Mouse (Mus musculus) liver, embryonic 16.5 days (tissue): ENCODE measurements around the gene Trp73. TPM values are rescaled to one million over a fixed set of nuclear protein-coding genes. Genes with fewer than 3 reads are reported as not detected.

Experiments used
- ATAC-seq: fragments of 200-750 bp; cut with Nextera tagmentation; 2 replicates; pipeline ENCODE4 v1.8.0; 2017; ENCODE audit warnings: low read depth, mild to moderate bottlenecking, moderate number of reproducible peaks, moderate library complexity
- H3K27ac ChIP-seq: fragments of 300-500 bp; sonication (generic); 2 replicates; pipeline ENCODE4 v1.5.1; 2014; ENCODE audit warnings: mild to moderate bottlenecking, low read length
- H3K27me3 ChIP-seq: fragments of 300-500 bp; sonication (generic); 2 replicates; pipeline ENCODE4 v1.6.1; 2014; ENCODE audit warnings: low read depth, low read length, mixed read lengths; ENCODE audit not compliant: control insufficient read depth, insufficient read depth
- H3K36me3 ChIP-seq: fragments of 300-500 bp; sonication (generic); 2 replicates; pipeline ENCODE4 v1.6.1; 2014; ENCODE audit warnings: mild to moderate bottlenecking; ENCODE audit not compliant: control insufficient read depth, insufficient read depth
- H3K4me1 ChIP-seq: fragments of 300-500 bp; sonication (generic); 2 replicates; pipeline ENCODE4 v1.6.1; 2014; ENCODE audit warnings: low read depth, low read length, mixed read lengths; ENCODE audit not compliant: control insufficient read depth
- H3K4me2 ChIP-seq: fragments of 300-500 bp; sonication (generic); 2 replicates; pipeline ENCODE4 v1.6.1; 2014; ENCODE audit warnings: low read depth, low read length, mixed read lengths
- H3K4me3 ChIP-seq: fragments of 300-500 bp; sonication (generic); 2 replicates; pipeline ENCODE4 v1.5.1; 2014; ENCODE audit warnings: low read depth, mild to moderate bottlenecking, low read length
- H3K9ac ChIP-seq: fragments of 300-500 bp; sonication (generic); 2 replicates; pipeline ENCODE4 v1.6.1; 2014; ENCODE audit warnings: low read depth, low read length
- H3K9me3 ChIP-seq: fragments of 300-500 bp; sonication (generic); replicated peaks from 2 replicates; pipeline ENCODE4 v1.6.1; 2016; ENCODE audit warnings: low read length; ENCODE audit not compliant: control insufficient read depth
- WGBS: fragments of 180-500 bp; shearing (Covaris S2); extraction: QIAGEN DNeasy Blood & Tissue Kit; methylation state at CpG from one replicate; pipeline ENCODE4 v1.1.7; 2014; ENCODE audit not compliant: insufficient replicate concordance; 5-methylcytosine and 5-hydroxymethylcytosine counted together
- polyA plus RNA-seq: library from polyadenylated mRNA; unstranded; fragments of >200 nt; fragmentation: Nextera tagmentation; extraction: Ambion mirVana; gene quantifications from 2 replicates; pipeline ENCODE4 v1.2.1, GENCODE M21; 2015

Trp73 gene
- polyA plus RNA-seq, 1 experiment from 2014 or later, result 0.05 TPM

DNA sequence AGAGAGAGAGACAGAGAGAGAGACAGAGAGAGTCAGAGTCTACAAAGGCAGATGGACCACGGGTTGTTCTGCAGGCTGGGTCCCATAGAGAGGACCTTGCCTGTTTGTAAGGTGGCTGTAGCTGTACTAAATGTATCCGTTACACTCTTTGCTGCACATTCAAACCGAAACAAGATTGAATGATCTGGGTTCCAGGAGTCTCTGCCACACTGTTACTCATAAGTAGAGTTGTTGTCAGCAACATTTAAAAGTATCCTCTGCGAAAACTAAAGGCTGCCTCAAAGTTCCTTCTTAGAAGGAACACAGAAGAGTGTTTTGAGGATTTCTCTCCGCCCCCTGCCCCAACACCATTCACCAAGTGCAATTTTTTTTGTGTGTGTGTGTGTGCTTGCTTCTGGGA, 2.9 kb downstream of the Trp73 start:
- H3K27me3 ChIP-seq, result peaks cover 72% of the 10 kb centered on the region
- WGBS, result 37% methylated on average over 5 of the region's 5 CpGs
- no peak for ATAC-seq

DNA sequence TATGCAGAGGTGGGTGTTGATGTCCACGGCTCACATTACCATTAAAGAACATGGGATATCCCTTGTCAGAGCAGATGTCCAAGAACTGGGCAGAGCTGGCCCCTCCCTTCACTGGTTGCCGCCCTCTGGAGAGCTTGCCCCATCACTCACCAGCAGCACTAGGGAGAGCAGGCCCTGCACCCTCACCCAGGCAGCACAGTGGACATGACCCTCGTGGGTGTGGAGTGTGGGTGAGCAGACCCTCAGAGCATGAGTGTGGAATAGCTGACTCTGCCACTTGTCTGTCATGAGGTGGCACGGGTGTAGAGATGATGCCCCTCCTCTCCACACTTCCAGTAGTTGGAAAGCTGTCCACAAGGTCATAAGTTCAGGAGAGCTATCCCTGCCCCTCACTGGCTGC, 5.2 kb downstream of the Trp73 start:
- H3K4me3 ChIP-seq, result no peak overlapping the region
- H3K9ac ChIP-seq, result no peak overlapping the region
- H3K4me2 ChIP-seq, result no peak overlapping the region
- H3K4me1 ChIP-seq, result peaks cover 3% of the 10 kb centered on the region; the same call in 1 of the 2 replicates
- WGBS, result 43% methylated on average over 4 of the region's 4 CpGs
- no peak overlapping the region for H3K27ac ChIP-seq
- ATAC-seq, result no peak
- H3K9me3 ChIP-seq, result no peaks in the 10 kb centered on the region
- peaks cover 53% of the 10 kb centered on the region for H3K27me3 ChIP-seq
- no peaks in the 10 kb centered on the region for H3K36me3 ChIP-seq

More for the DNA sequence above, 2.9 kb downstream of the Trp73 start:
- Histone ChIP-seq H3K9ac (no peak overlapping the region), H3K4me2 (no peak overlapping the region), H3K4me3 (no peak overlapping the region), H3K36me3 (no peaks in the 10 kb centered on the region), H3K9me3 (no peaks in the 10 kb centered on the region), H3K27ac (no peak overlapping the region), H3K4me1 (peaks cover 13% of the 10 kb centered on the region)

DNA sequence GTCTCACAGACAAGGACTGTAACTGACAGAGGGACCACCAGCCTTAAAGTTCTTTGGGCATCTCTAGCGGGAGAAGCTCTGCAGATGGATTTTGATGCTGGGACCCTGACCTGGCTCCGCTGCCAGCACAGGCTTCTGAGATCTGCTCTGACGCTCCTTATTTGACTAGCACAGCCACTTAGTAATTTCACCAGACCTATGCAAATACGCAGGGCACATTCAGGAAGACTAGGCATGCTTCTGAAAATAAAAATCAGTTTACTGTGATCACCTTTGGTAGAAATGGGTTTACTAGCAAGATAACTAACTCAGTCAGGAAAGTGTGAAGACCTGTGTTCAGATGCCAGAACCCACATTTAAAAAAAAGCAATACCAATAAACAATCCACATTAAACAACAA, 8.1 kb downstream of the Trp73 start:
- no peak for ATAC-seq
- H3K4me2 ChIP-seq, result no peak overlapping the region
- 60% methylated on average over 4 of the region's 4 CpGs for WGBS
- no peak overlapping the region for H3K4me3 ChIP-seq
- H3K4me1 ChIP-seq, result no peaks in the 10 kb centered on the region
- peaks cover 27% of the 10 kb centered on the region for H3K27me3 ChIP-seq
- no peak overlapping the region for H3K9ac ChIP-seq
- no peak overlapping the region for H3K27ac ChIP-seq
- H3K9me3 ChIP-seq, result no peaks in the 10 kb centered on the region
- H3K36me3 ChIP-seq, result no peaks in the 10 kb centered on the region

DNA sequence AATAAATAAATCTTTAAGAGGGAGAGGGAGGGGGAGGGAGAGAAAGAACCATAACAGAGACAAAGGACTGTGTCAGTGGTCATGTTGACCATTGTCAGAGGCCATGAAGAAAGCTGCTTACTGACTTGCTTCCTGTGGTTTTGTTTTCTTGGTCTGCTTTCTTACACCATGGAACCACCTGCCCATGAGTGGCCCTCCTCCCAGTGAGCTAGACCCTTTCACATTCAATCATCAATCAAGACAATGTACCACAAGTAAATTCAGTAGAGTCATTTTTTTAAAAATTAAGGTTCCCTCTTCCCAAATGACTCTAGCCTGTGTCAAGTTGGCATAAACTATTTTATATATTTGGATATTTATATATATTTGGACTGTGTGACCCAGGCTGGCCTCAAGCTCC, 10.1 kb downstream of the Trp73 start:
- no peaks in the 10 kb centered on the region for H3K4me1 ChIP-seq
- no peak overlapping the region for H3K27ac ChIP-seq
- no peak for ATAC-seq
- H3K4me2 ChIP-seq, result no peak overlapping the region
- peaks cover 13% of the 10 kb centered on the region for H3K27me3 ChIP-seq
- H3K9me3 ChIP-seq, result no peaks in the 10 kb centered on the region
- no peak overlapping the region for H3K4me3 ChIP-seq
- no peak overlapping the region for H3K9ac ChIP-seq
- no peaks in the 10 kb centered on the region for H3K36me3 ChIP-seq

DNA sequence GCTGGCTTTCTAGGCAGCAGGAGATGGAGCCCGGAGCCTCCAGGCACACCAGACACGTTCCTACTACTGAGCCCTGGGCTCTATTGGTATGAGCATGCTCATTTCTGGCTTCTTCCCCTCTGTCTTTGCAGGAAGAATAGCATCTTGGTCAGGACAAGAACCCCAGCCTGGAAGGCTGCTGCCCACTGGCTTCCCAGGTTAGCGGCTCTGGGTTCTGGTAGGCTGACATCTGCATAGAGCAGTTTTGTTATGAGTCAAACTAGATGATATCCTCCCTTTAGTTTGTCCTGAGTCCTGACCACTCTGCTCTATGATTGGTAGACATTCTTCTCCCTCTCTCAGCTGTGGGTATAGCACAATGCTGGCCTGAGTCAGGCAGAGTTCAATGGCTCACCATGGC, 12.7 kb downstream of the Trp73 start:
- Histone ChIP-seq H3K9me3 (no peaks in the 10 kb centered on the region), H3K27me3 (peaks cover 7% of the 10 kb centered on the region; the same call in 1 of the 2 replicates), H3K36me3 (no peaks in the 10 kb centered on the region), H3K4me1 (peaks cover 11% of the 10 kb centered on the region), H3K9ac (no peak overlapping the region), H3K4me3 (no peak overlapping the region), H3K27ac (no peak overlapping the region), H3K4me2 (no peak overlapping the region)
- ATAC-seq, result no peak
- 73% methylated on average over 3 of the region's 3 CpGs for WGBS

DNA sequence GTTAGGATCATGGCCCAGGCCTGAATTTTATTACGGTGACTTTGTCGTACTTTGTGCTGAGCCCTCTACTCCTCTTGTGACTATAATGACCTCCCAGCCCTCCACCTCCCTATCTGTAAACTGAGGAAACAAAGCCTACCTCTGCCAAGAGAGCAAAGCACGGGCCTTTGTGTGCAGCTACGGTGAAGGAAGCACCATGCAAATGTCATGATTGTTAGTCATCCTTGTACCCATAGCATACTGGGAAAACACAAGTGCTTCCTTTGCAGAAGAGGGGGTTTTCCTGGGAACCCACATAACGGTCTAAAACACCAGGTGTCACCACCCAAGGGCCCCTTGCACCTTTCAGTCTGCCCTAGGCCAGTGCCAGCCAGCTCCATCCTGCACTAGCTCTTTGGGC, 14.8 kb downstream of the Trp73 start:
- peaks cover 3% of the 10 kb centered on the region; the same call in 1 of the 2 replicates for H3K27me3 ChIP-seq
- peaks cover 32% of the 10 kb centered on the region for H3K4me1 ChIP-seq
- no peak overlapping the region for H3K27ac ChIP-seq
- no peak for ATAC-seq
- 61% methylated on average over 5 of the region's 5 CpGs for WGBS
- no peak overlapping the region for H3K4me2 ChIP-seq
- H3K9ac ChIP-seq, result no peak overlapping the region
- H3K4me3 ChIP-seq, result no peak overlapping the region
- H3K36me3 ChIP-seq, result no peaks in the 10 kb centered on the region
- H3K9me3 ChIP-seq, result no peaks in the 10 kb centered on the region

DNA sequence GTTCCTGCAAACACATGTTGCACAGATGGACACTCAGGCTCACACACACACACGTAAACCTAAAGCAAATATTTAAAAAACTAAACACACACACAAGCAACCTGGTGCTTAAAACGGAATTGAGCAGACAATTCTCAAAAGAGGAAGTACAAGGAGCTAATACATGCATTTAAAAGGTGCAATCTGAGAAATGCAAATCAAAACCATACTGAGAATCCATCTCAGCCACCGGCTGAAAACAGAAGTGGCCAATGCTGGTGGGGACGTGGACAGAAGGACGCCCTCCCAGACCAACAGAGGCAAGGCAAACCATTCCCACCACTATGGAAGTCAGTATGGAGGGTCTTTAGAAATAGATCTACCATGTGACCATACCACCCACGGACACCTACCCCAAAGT, 16.5 kb downstream of the Trp73 start:
- Histone ChIP-seq H3K27ac (no peak overlapping the region; the same call in 1 of the 2 replicates), H3K36me3 (no peaks in the 10 kb centered on the region), H3K4me3 (no peak overlapping the region), H3K4me1 (peaks cover 42% of the 10 kb centered on the region), H3K9ac (no peak overlapping the region), H3K27me3 (no peaks in the 10 kb centered on the region; the same call in 1 of the 2 replicates), H3K4me2 (no peak overlapping the region), H3K9me3 (no peaks in the 10 kb centered on the region)
- no peak for ATAC-seq
- WGBS, result 51% methylated on average over 6 of the region's 6 CpGs

DNA sequence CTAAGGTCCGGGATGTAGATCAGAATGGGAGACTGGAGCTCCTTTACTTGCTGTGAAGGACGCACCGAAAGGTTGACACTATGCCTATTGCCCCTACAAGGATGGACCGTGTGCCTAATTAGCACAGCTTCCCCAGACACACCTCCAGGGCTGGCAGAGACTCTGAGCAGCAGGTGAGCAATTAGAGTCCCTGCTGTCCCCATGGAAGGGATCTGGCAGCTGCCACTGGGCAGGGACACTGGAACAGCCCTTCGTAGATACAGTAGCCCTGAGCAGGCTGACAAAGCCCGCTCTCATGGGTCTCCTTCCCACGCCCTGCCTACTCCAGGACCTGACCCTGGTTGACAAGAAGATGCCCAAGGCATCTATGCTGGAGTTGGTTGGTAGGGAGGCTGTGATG, 17.6 kb downstream of the Trp73 start:
- peak; percentile 3; the same call in 1 of the 2 replicates for ATAC-seq
- Histone ChIP-seq H3K9ac (peak overlapping the region; percentile 40), H3K36me3 (no peaks in the 10 kb centered on the region), H3K27me3 (no peaks in the 10 kb centered on the region), H3K9me3 (no peaks in the 10 kb centered on the region), H3K4me1 (peaks cover 54% of the 10 kb centered on the region), H3K4me2 (no peak overlapping the region), H3K27ac (peak overlapping the region; percentile 66), H3K4me3 (no peak overlapping the region)
- WGBS, result 56% methylated on average over 7 of the region's 7 CpGs

DNA sequence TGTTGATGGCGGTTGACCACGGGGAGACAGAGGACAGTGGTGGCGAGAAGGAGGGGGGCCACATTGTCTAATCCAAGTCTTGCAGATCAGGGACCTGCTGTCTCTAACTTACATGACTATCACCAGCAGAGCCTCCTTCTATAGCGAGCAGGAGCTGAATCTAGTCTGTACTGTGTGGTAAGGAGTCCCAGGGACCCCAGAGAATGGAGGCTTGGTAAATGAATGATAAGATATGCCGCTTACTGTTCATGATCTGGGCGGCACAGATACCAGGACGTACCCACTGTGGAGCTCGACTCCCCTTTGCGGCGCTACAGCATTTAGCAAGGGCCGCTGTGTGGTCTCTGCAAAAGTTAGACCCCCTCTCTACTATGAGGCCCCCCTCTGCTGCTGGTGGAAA, 18.2 kb downstream of the Trp73 start:
- peak; percentile 90 for ATAC-seq
- Histone ChIP-seq H3K4me1 (peaks cover 60% of the 10 kb centered on the region), H3K4me2 (peak overlapping the region; percentile 61), H3K36me3 (no peaks in the 10 kb centered on the region), H3K27ac (peak overlapping the region; percentile 91), H3K9me3 (no peaks in the 10 kb centered on the region), H3K4me3 (peak overlapping the region; percentile 29), H3K9ac (peak overlapping the region; percentile 40), H3K27me3 (no peaks in the 10 kb centered on the region)
- WGBS, result 33% methylated on average over 11 of the region's 11 CpGs
